Mouse (Mus musculus) G1E (cell line): ENCODE results near the gene Rps6ka5. TPM values are rescaled to one million over a fixed set of nuclear protein-coding genes. Genes with fewer than 3 reads are reported as not detected.

ENCODE experiments used
- ATAC-seq: 2 replicates; pipeline ENCODE4 v1.8.0; 2016; ENCODE audit warnings: mild to moderate bottlenecking; ENCODE audit not compliant: insufficient number of reproducible peaks, poor library complexity, low FRiP score, severe bottlenecking; ENCODE audit errors: extremely low read depth
- DNase-seq: peaks from one replicate; pipeline ENCODE4 v3.0.0; 2012; ENCODE audit warnings: low spot score
- H3K27me3 ChIP-seq: 2 replicates; pipeline ENCODE4 v1.6.1; 2012; ENCODE audit warnings: mild to moderate bottlenecking, low read length, inconsistent platforms; ENCODE audit not compliant: insufficient read depth
- H3K36me3 ChIP-seq: replicated peaks from 2 replicates; pipeline ENCODE3; 2012; ENCODE audit warnings: mild to moderate bottlenecking, inconsistent platforms
- H3K4me1 ChIP-seq: 2 replicates; pipeline ENCODE4 v1.6.1; 2012; ENCODE audit warnings: low read depth, low read length, inconsistent platforms, mixed read lengths; ENCODE audit not compliant: insufficient read depth
- H3K4me3 ChIP-seq: 2 replicates; pipeline ENCODE4 v1.5.1; 2012; ENCODE audit warnings: low read depth, mild to moderate bottlenecking, inconsistent platforms, low read length, moderate library complexity, mixed read lengths
- H3K9me3 ChIP-seq: replicated peaks from 2 replicates; pipeline ENCODE4 v1.6.1; 2012; ENCODE audit warnings: inconsistent platforms
- CTCF ChIP-seq: IDR thresholded peaks from 2 replicates; pipeline ENCODE4 v1.5.1; 2012; ENCODE audit warnings: low read depth, low read length, inconsistent platforms, mixed read lengths
- GATA1 ChIP-seq: IDR thresholded peaks from 2 replicates; pipeline ENCODE4 v1.6.1; 2012; ENCODE audit warnings: borderline replicate concordance, low read length, inconsistent platforms, mixed read lengths
- GATA2 ChIP-seq: IDR thresholded peaks from 2 replicates; pipeline ENCODE4 v1.6.1; 2012; ENCODE audit warnings: low read depth, low read length, inconsistent platforms, borderline replicate concordance
- POLR2AphosphoS5 ChIP-seq: IDR thresholded peaks from 2 replicates; pipeline ENCODE4 v1.6.1; 2012; ENCODE audit warnings: low read depth, low read length, inconsistent platforms; ENCODE audit not compliant: insufficient replicate concordance
- TAL1 ChIP-seq: conservative IDR thresholded peaks from 2 replicates; pipeline ENCODE4 v1.6.1; 2012; ENCODE audit warnings: low read depth, low read length, inconsistent platforms, mixed read lengths
- polyA plus RNA-seq: library from polyadenylated mRNA; stranded (reverse); fragments of >175 nt; gene quantifications from 2 replicates; pipeline ENCODE4 v1.2.3, GENCODE M21; 2012
- total RNA-seq, 2 experiments: library from RNA; stranded (forward) in 1 of 2; stranded (reverse) in 1 of 2; fragments of 200-1000 nt in 1 of 2; fragments of >200 nt in 1 of 2; fragmentation: Nextera tagmentation in 1 of 2; gene quantifications; 2 replicates each; pipeline ENCODE4 v1.2.3; 2014 to 2017

Rps6ka5 gene
- total and polyA plus RNA-seq, 3 experiments: 12.6 to 52.2 (median 41.5) TPM

DNA sequence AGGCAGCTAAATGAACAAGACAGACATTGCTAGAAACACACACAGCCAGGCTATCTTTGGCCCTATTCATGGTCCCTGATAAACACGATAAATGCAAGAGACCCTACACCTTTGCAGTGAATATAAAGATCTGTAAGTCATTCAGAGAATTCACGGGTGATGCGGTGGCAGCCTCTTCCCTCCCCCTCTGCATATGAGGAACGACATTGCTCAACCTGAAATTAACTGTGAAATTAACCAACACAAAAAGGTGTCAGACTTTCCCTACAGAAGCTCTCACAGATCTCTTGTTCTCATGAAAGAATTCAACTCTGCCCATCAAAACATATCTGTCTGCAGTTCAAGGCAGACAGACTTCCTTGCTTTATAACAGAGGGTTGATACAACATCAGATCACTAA is 9.8 kb downstream of the Rps6ka5 start:
- Histone ChIP-seq H3K4me1 (peaks cover 60% of the 10 kb centered on the region), H3K4me3 (no peak overlapping the region), H3K27me3 (no peaks in the 10 kb centered on the region), H3K9me3 (no peaks in the 10 kb centered on the region), H3K36me3 (peaks cover 18% of the 10 kb centered on the region)
- DNase-seq (no peak), ATAC-seq (no peak)
- no peak for TF ChIP-seq CTCF
- no peak for TF ChIP-seq TAL1
- no peak for TF ChIP-seq GATA2
- no peak for TF ChIP-seq POLR2AphosphoS5
- TF ChIP-seq GATA1: no peak

DNA sequence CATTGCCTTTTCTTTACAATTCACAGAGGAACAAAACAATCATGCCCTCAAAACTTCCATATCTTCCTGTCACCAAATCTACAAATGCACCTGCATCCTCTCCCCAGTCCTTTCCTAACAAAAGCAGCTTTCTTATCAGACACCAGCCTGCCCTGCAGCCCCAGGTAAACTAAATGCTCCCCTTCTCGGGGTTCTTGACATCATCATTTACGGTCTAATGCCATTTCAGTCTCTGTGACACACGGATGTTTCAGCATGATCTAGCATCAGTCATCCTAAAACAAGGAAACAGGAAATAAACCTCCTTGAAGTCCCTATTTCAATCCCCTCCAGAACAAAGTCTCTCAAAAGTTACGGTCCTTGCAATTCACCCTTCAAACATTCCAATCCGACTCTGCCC is 15.0 kb downstream of the Rps6ka5 start:
- no peak for TF ChIP-seq GATA1
- TF ChIP-seq TAL1: peak; percentile 61
- no peaks in the 10 kb centered on the region for H3K9me3 ChIP-seq
- H3K4me1 ChIP-seq: peaks cover 79% of the 10 kb centered on the region
- H3K4me3 ChIP-seq: no peak overlapping the region; the same call in 1 of the 2 replicates
- no peak for DNase-seq
- H3K27me3 ChIP-seq: no peaks in the 10 kb centered on the region
- ATAC-seq: peak; percentile 40
- H3K36me3 ChIP-seq: peaks cover 13% of the 10 kb centered on the region

- H3K36me3 ChIP-seq: peaks cover 14% of the 10 kb centered on the region
- TF ChIP-seq POLR2AphosphoS5 (no peak), CTCF (no peak), TAL1 (no peak), GATA2 (no peak), GATA1 (no peak)
- peaks cover 79% of the 10 kb centered on the region for H3K4me1 ChIP-seq
- ATAC-seq: no peak
- H3K4me3 ChIP-seq: no peak overlapping the region; the same call in 1 of the 2 replicates
- no peaks in the 10 kb centered on the region for H3K9me3 ChIP-seq
- H3K27me3 ChIP-seq: no peaks in the 10 kb centered on the region
- no peak for DNase-seq
Observed at GRCm38 (mm10) chr12:100711116-100711691, 15.6 kb downstream of the Rps6ka5 start.

DNA sequence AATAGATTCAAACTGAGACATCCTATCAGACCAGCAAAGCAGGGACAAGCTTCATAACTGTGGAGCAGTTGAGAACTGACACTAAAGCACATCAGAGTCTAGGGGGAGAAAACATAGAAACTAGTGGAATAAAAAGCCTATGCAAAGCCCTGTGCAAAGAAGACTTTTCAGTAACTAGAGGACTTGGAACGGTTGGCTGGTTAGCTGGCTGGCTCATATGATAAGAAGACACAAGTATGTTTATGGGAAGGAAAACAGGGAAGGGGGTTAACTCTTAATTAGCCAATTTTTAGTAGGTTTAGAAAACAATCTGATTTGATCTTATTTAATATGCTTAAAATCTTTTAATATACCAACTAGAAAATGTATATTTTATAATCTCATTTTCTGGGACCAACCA is 16.4 kb downstream of the Rps6ka5 start:
- H3K4me1 ChIP-seq: peaks cover 83% of the 10 kb centered on the region
- peak overlapping the region; percentile 10; the same call in 1 of the 2 replicates for H3K4me3 ChIP-seq
- no peaks in the 10 kb centered on the region for H3K27me3 ChIP-seq
- peak; percentile 63 for TF ChIP-seq TAL1
- TF ChIP-seq GATA2: no peak
- TF ChIP-seq POLR2AphosphoS5: no peak
- no peak for TF ChIP-seq CTCF
- no peak for TF ChIP-seq GATA1
- no peaks in the 10 kb centered on the region for H3K9me3 ChIP-seq
- ATAC-seq (peak; percentile 29), DNase-seq (no peak)
- peaks cover 12% of the 10 kb centered on the region for H3K36me3 ChIP-seq

- Histone ChIP-seq H3K4me1 (peaks cover 81% of the 10 kb centered on the region), H3K27me3 (no peaks in the 10 kb centered on the region), H3K4me3 (no peak overlapping the region), H3K36me3 (peaks cover 9% of the 10 kb centered on the region), H3K9me3 (no peaks in the 10 kb centered on the region)
- ATAC-seq (peak; percentile 29; the same call in 1 of the 2 replicates), DNase-seq (no peak)
- TF ChIP-seq POLR2AphosphoS5 (no peak), GATA1 (no peak), TAL1 (peak; percentile 55)
Observed at GRCm38 (mm10) chr12:100707312-100707711, 19.5 kb downstream of the Rps6ka5 start.

DNA sequence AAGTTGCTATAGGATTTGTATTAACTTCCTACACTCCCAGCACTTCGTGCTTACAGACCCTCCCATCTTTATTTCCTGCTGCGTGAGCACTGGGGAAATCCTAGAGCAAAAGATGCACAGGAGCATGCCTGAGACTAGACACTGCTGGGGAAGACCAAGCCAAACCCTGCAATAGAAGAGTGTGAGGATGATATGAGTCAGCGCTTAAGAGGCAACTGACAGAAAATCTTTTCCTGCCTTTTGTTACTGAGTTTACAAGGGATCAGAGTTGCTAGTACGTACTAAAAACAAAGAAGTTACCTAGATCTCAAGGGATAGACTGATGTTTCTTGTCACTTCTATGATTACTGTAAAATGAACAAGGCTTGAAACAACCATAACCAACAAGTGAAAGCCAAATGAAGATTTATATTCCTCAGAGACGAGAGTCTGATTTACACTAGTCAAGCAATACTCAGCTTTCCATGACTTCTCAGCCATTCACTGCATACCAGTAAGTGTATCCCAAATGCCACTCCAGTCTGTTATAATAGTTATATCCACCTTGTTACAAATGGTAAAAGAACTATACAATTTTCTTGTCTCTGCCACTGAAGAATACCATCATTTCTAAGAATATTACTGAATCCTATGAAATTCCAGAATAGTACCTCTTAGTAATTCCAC is 21.6 kb downstream of the Rps6ka5 start:
- ATAC-seq: no peak; the same call in 1 of the 2 replicates
- H3K4me1 ChIP-seq: peaks cover 65% of the 10 kb centered on the region
- no peak for DNase-seq
- H3K9me3 ChIP-seq: no peaks in the 10 kb centered on the region
- no peak overlapping the region for H3K4me3 ChIP-seq
- H3K27me3 ChIP-seq: no peaks in the 10 kb centered on the region
- peaks cover 15% of the 10 kb centered on the region for H3K36me3 ChIP-seq
- TF ChIP-seq GATA2 (no peak), TAL1 (no peak)

DNA sequence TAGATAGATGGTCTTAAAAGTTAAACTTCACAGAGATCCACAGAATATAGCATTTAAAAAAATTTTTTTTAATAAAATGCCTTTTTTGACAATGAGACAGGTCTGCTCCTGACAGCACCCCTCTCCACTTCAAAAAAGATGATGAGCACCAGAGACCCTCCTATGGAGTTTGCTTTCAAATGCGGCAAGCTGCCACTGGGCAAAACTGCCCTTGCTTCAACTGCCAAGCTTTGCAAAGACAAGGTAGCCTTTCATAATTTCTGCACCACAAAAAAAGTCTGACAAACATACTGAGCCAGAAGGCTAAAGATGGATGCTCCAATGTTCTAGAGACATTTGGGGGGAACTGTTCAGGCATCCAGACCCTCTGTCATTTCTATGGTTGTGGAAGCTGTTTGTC is 28.8 kb downstream of the Rps6ka5 start:
- peaks cover 41% of the 10 kb centered on the region for H3K4me1 ChIP-seq
- H3K4me3 ChIP-seq: no peak overlapping the region
- no peaks in the 10 kb centered on the region for H3K27me3 ChIP-seq
- no peaks in the 10 kb centered on the region for H3K9me3 ChIP-seq
- DNase-seq (no peak), ATAC-seq (no peak)
- TF ChIP-seq CTCF: no peak
- no peak for TF ChIP-seq POLR2AphosphoS5
- TF ChIP-seq TAL1: no peak
- no peak for TF ChIP-seq GATA1
- TF ChIP-seq GATA2: no peak
- H3K36me3 ChIP-seq: peaks cover 21% of the 10 kb centered on the region
